Mouse (Mus musculus) forebrain, embryonic 11.5 days (tissue): ENCODE results near the gene Mmgt2. TPM values are rescaled to one million over a fixed set of nuclear protein-coding genes. Genes with fewer than 3 reads are reported as not detected.
A peak's percentile ranks its signal among the peaks of the same experiment; 100 is the strongest.

Source experiments
- ATAC-seq: fragments of 200-750 bp; cut with Nextera tagmentation; replicated peaks from 2 replicates; pipeline ENCODE4 v1.8.0; 2017; ENCODE audit warnings: moderate TSS enrichment; ENCODE audit not compliant: low FRiP score
- DNase-seq: peaks from one replicate; pipeline ENCODE4 v3.0.0-alpha.2; 2017; ENCODE audit warnings: low spot score
- H3K27ac ChIP-seq: fragments of 300-500 bp; sonication (generic); 2 replicates; pipeline ENCODE4 v1.5.1; 2014; ENCODE audit warnings: low read depth, low read length
- H3K27me3 ChIP-seq: fragments of 300-500 bp; sonication (generic); 2 replicates; pipeline ENCODE4 v1.6.1; 2014; ENCODE audit warnings: mild to moderate bottlenecking, low read length, mixed read lengths; ENCODE audit not compliant: control insufficient read depth, insufficient read depth
- H3K36me3 ChIP-seq: fragments of 300-500 bp; sonication (generic); 2 replicates; pipeline ENCODE4 v1.6.1; 2014; ENCODE audit warnings: mild to moderate bottlenecking, low read length, moderate library complexity, mixed read lengths; ENCODE audit not compliant: control insufficient read depth, insufficient read depth
- H3K4me1 ChIP-seq: fragments of 300-500 bp; sonication (generic); replicated peaks from 2 replicates; pipeline ENCODE4 v1.6.1; 2014; ENCODE audit warnings: low read length, mixed read lengths; ENCODE audit not compliant: control insufficient read depth, insufficient read depth
- H3K4me2 ChIP-seq: fragments of 300-500 bp; sonication (generic); 2 replicates; pipeline ENCODE4 v1.6.1; 2014; ENCODE audit warnings: low read depth, mild to moderate bottlenecking, low read length, moderate library complexity, mixed read lengths; ENCODE audit not compliant: severe bottlenecking
- H3K4me3 ChIP-seq: fragments of 300-500 bp; sonication (generic); 2 replicates; pipeline ENCODE4 v1.5.1; 2014; ENCODE audit warnings: low read depth, low read length
- H3K9ac ChIP-seq: fragments of 300-500 bp; sonication (generic); 2 replicates; pipeline ENCODE4 v1.6.1; 2014; ENCODE audit warnings: low read length
- H3K9me3 ChIP-seq: fragments of 300-500 bp; sonication (generic); 2 replicates; pipeline ENCODE4 v1.6.1; 2016; ENCODE audit warnings: low read length, mixed read lengths; ENCODE audit not compliant: control insufficient read depth
- WGBS: fragments of 180-500 bp; shearing (Covaris S2); extraction: QIAGEN DNeasy Blood & Tissue Kit; methylation state at CpG from one replicate; pipeline ENCODE4 v1.1.7; 2014; 5-methylcytosine and 5-hydroxymethylcytosine counted together
- polyA plus RNA-seq: library from polyadenylated mRNA; unstranded; fragments of >200 nt; fragmentation: Nextera tagmentation; extraction: Ambion mirVana; gene quantifications from 2 replicates; pipeline ENCODE4 v1.2.1, GENCODE M21; 2014

Gene Mmgt2
- polyA plus RNA-seq, 1 experiment from 2014 or later = 37.8 TPM

GRCm38 (mm10) chr11:62614876-62615410 lies 33.5 kb upstream of the Mmgt2 start:
- no peak for DNase-seq
- Histone ChIP-seq H3K4me1 (no peaks in the 10 kb centered on the region; the same call in 1 of the 2 replicates), H3K4me3 (no peak overlapping the region), H3K36me3 (no peaks in the 10 kb centered on the region), H3K27me3 (no peaks in the 10 kb centered on the region), H3K9ac (no peak overlapping the region; the same call in 1 of the 2 replicates), H3K27ac (no peak overlapping the region), H3K9me3 (no peaks in the 10 kb centered on the region), H3K4me2 (no peak overlapping the region)
- ATAC-seq = no peak
- 82% methylated on average over 8 of the region's 8 CpGs for WGBS

DNA sequence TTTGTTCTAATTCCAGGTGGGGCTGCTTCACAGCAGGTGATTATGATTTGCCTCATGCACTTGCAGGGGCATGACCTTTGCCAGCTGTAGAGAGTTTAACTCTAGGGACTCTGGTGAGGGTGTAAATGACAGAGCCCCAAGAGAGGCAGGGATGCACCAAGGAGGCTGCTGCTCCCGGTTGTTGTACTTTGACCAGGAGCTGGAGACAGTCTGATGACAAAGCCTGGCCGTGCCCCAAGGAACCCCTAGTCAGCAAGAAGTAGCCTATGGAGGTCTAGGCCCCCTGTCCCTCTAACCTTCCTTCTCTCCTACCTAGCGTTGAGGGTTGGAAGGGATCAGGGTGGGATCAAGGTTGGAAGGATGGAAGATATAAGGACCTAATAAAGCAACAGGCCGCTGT lies 33.0 kb upstream of the Mmgt2 start:
- DNase-seq (no peak), ATAC-seq (no peak)
- Histone ChIP-seq H3K27ac (no peak overlapping the region), H3K36me3 (no peaks in the 10 kb centered on the region), H3K4me3 (no peak overlapping the region), H3K9ac (no peak overlapping the region), H3K27me3 (no peaks in the 10 kb centered on the region), H3K9me3 (no peaks in the 10 kb centered on the region), H3K4me1 (no peaks in the 10 kb centered on the region; the same call in 1 of the 2 replicates), H3K4me2 (no peak overlapping the region)
- 95% methylated on average over 4 of the region's 4 CpGs for WGBS

DNA sequence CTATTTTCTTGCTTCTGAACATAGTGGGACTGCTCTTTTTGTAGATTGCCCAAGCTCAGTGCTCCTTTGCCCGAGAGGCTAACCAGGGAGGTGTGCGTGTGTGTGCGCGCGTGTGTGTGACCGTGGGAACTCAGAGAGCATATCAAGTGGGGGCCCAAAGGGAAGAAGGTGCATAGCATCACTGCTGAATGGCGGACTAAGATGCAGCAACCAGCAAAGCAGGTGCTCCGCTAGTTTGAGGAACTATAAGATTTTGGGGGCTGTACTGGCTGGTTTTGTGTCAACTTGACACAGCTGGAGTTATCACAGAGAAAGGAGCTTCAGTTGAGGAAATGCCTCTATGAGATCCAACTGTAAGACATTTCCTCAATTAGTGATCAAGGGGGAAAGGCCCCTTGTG lies 27.4 kb upstream of the Mmgt2 start:
- Histone ChIP-seq H3K9me3 (no peaks in the 10 kb centered on the region), H3K27ac (no peak overlapping the region), H3K27me3 (no peaks in the 10 kb centered on the region), H3K4me2 (no peak overlapping the region), H3K4me1 (0 out of 2 replicates have a peak, but pooled peaks cover 5% of the 10 kb centered on the region), H3K4me3 (no peak overlapping the region), H3K36me3 (no peaks in the 10 kb centered on the region), H3K9ac (no peak overlapping the region)
- 96% methylated on average over 8 of the region's 8 CpGs for WGBS
- no peak for DNase-seq
- no peak for ATAC-seq

DNA sequence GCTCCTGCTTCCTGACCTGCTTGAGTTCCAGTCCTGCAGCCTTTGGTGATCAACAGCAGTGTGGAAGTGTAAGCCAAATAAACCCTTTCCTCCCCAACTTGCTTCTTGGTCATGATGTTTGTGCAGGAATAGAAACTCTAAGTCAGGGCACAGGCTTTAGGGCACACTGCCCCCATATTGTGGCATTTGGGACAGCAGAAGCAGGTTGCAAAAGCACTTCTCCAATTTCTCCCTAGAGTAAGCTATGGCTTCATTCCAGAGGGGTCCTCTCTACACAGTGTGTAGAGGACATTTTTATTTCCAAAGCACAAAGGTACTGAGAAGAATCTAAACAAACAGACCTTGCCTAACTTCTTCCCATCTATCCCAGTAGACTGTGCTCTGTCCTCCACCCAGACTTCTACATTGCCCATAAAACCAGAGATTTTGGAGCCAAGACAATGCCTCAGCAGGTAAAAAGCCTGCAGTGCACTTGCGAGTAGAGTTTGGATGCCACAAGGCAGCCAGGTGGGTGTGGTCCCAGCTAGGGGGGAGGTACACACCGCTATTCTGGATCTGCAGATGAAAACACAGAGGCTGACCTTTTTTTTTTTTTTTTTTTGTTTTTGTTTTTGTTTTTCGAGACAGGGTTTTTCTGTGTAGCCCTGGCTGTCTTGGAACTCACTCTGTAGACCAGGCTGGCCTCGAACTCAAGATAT lies 26.7 kb upstream of the Mmgt2 start:
- Histone ChIP-seq H3K4me2 (no peak overlapping the region), H3K9ac (no peak overlapping the region), H3K27ac (no peak overlapping the region), H3K4me1 (0 out of 2 replicates have a peak, but pooled peaks cover 5% of the 10 kb centered on the region), H3K36me3 (no peaks in the 10 kb centered on the region), H3K27me3 (no peaks in the 10 kb centered on the region), H3K4me3 (no peak overlapping the region), H3K9me3 (no peaks in the 10 kb centered on the region)
- 85% methylated on average over 4 of the region's 4 CpGs for WGBS
- no peak for DNase-seq
- no peak for ATAC-seq

DNA sequence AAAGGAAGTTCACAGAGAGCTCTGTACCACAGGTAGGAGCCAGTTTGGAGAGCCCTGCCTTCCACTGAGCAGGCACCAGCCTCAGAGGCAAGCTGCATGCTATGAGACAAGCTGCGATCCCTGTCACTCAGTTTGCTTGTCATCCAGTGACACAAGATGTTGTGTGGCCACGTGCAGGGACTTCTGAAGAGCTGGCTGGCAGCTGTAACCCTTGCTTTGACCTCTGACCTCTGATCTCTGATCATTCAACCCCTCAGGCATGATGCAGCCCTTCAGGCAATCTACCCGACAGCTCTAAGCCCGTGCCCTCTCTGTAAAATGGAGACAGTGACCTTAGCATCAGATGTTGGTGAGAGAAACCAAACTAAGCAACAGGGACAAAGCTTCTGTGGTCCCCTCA lies 25.6 kb upstream of the Mmgt2 start:
- WGBS = 43% methylated on average over 4 of the region's 4 CpGs
- DNase-seq = no peak
- H3K9ac ChIP-seq = no peak overlapping the region
- no peaks in the 10 kb centered on the region for H3K9me3 ChIP-seq
- ATAC-seq = no peak
- no peaks in the 10 kb centered on the region for H3K27me3 ChIP-seq
- H3K4me3 ChIP-seq = no peak overlapping the region
- H3K4me2 ChIP-seq = no peak overlapping the region
- no peak overlapping the region for H3K27ac ChIP-seq
- 0 out of 2 replicates have a peak, but pooled peaks cover 5% of the 10 kb centered on the region for H3K4me1 ChIP-seq
- H3K36me3 ChIP-seq = no peaks in the 10 kb centered on the region

DNA sequence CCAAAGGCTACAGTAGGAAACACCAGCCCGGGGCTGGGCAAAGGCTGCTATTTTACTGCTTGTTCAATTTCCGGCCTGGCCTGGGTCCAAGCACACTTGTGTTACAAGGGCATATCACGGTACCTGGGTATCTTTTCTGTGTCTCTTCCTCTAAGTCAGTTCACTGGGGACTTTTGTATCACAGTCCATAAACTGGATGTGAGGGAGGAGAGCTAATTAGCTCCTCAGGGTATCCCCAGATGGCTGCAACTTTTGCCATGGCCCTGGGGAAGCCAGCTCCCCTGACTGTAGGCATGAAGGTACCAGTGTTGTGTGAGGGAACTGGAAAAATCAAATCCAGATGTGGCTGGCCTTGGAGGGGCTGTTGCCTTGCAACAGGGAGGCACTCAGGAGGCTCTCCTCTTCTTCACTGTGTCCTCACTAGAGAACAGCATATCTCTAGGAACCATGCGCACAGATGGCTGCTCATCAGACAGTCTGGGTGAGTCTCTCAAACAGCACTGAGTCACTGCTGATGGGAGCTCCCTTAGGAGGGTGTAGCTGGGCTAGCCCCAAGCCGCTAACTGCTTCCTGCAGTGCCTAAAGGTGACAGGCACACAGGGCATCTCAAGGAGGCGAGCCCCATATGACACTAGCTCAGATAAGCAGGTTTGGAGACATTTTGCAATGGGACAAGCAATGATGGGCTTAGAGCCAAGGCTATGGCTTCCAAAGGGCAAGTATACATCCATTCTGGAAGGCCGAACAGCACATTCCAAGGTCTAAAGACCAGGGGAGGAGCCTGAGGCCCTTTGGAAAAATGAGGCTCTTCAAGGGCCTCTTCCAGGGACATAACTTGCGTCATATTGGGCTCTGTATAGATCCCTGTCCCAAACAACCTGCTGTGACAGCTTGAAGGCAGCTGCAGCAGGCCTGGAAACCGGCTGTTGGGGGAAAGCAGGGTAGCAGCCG lies 23.8 kb upstream of the Mmgt2 start:
- Histone ChIP-seq H3K4me2 (no peak overlapping the region), H3K4me1 (peaks cover 14% of the 10 kb centered on the region), H3K27ac (0 out of 2 replicates have a peak overlapping the region, but pooled peaks have one; percentile 31), H3K4me3 (no peak overlapping the region), H3K9me3 (no peaks in the 10 kb centered on the region), H3K36me3 (no peaks in the 10 kb centered on the region), H3K9ac (no peak overlapping the region), H3K27me3 (no peaks in the 10 kb centered on the region)
- DNase-seq = no peak
- 70% methylated on average over 10 of the region's 10 CpGs for WGBS
- no peak for ATAC-seq

DNA sequence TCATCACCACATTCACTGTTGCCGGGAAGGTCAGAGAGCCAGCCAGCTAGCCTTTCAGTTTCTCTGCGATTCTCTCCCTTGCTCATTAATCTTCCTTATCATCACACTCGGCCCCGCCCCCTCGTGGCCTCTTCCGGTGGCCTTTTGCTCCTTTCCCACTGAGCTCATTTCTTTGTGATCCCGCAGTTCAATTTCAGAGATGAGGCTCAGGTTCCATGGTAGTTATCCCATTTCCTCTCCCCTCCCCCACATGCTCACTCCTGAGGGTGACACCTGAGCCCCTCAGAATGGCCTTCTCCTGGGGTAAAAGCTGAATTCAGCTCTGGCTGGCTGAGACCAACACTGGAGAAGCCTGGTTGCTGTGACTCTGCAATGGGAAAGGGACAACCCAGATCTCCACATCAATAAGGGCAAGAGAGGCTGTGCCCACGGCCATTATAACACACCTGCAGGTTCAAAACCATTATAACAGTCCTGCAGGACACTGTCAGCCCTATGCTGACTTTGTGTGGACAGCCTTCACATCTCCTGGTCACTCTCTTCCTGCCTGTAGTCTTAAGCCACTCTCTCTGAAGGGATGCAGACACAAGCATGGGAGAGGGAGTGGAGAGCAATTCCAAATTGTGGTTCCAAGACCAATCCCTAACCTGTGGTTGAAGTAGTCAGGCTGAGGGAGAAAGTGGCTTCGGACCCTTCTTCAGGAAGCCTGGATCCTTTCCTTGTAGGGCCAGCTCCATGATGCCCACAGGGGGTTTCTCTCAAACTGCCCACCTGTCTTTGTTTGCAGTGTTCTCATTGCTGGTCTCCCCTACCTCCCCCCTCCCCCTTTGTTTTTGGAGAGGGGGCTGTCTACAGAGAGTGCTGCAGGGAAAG lies 18.9 kb upstream of the Mmgt2 start:
- Histone ChIP-seq H3K27ac (peak overlapping the region; percentile 74), H3K4me2 (peak overlapping the region; percentile 41)

More for the DNA sequence above, 18.9 kb upstream of the Mmgt2 start:
- H3K4me3 ChIP-seq = no peak overlapping the region
- H3K36me3 ChIP-seq = no peaks in the 10 kb centered on the region
- peak; percentile 60 for DNase-seq
- H3K9me3 ChIP-seq = no peaks in the 10 kb centered on the region
- H3K4me1 ChIP-seq = peaks cover 31% of the 10 kb centered on the region
- WGBS = 2% methylated on average over 9 of the region's 9 CpGs
- H3K27me3 ChIP-seq = no peaks in the 10 kb centered on the region
- peak overlapping the region; percentile 47; the same call in 1 of the 2 replicates for H3K9ac ChIP-seq
- peak; percentile 17 for ATAC-seq
